Mouse (Mus musculus) kidney, postnatal 25 days (tissue): ENCODE measurements around the gene Ms4a1.
"Not testable (repeated sequence)": the region's sequence is repeated elsewhere in the genome, so short reads cannot be mapped to it uniquely, and the experiment has no call there.

Experiments used
- DNase-seq, 2 experiments: peaks; one replicate each; pipeline ENCODE4 v3.0.0; 2021; ENCODE audit warnings: mixed read lengths in 2 of 2

The Ms4a1 gene

GRCm38 (mm10) chr19:11266052-11266845 is at the start of gene Ms4a1:
Gene Ms4a1, minus strand, starts transcription at chr19:11266241.
- DNase-seq: no peak

GRCm38 (mm10) chr19:11314354-11314753 is 48.3 kb upstream of the Ms4a1 start, which contains the start of gene Ms4a14:
Gene Ms4a14, minus strand, starts transcription at chr19:11314454.
- DNase-seq: no peak

- no peak for DNase-seq
Observed at GRCm38 (mm10) chr19:11308888-11309287, 42.8 kb upstream of the Ms4a1 start.

GRCm38 (mm10) chr19:11299529-11299928 is 33.5 kb upstream of the Ms4a1 start:
- not testable (repeated sequence) for DNase-seq

- no peak for DNase-seq
Observed at GRCm38 (mm10) chr19:11298939-11299338, 32.9 kb upstream of the Ms4a1 start.

- not testable (repeated sequence) for DNase-seq
Observed at GRCm38 (mm10) chr19:11293616-11294015, 27.6 kb upstream of the Ms4a1 start.

GRCm38 (mm10) chr19:11292990-11293389 is 26.9 kb upstream of the Ms4a1 start:
- DNase-seq: no peak

- no peak for DNase-seq
Observed at GRCm38 (mm10) chr19:11283773-11284172, 17.7 kb upstream of the Ms4a1 start, which contains the start of gene Ms4a5. Gene Ms4a5, minus strand, starts transcription at chr19:11283873.

GRCm38 (mm10) chr19:11280223-11280622 is 14.2 kb upstream of the Ms4a1 start:
- DNase-seq: no peak

- DNase-seq: no peak
Observed at GRCm38 (mm10) chr19:11276431-11276830, 10.4 kb upstream of the Ms4a1 start.

- DNase-seq: no peak
Observed at GRCm38 (mm10) chr19:11266956-11267355, 915 bp upstream of the Ms4a1 start.

- DNase-seq: no peak
Observed at GRCm38 (mm10) chr19:11264602-11265185, 1.3 kb downstream of the Ms4a1 start.

- no peak for DNase-seq
Observed at GRCm38 (mm10) chr19:11263549-11263948, 2.5 kb downstream of the Ms4a1 start.

- DNase-seq: not testable (repeated sequence)
Observed at GRCm38 (mm10) chr19:11262932-11263331, 3.1 kb downstream of the Ms4a1 start.

GRCm38 (mm10) chr19:11261522-11261921 is 4.5 kb downstream of the Ms4a1 start:
- DNase-seq: no peak

- no peak for DNase-seq
Observed at GRCm38 (mm10) chr19:11244230-11244629, 21.8 kb downstream of the Ms4a1 start.

- no peak for DNase-seq
Observed at GRCm38 (mm10) chr19:11242560-11242959, 23.5 kb downstream of the Ms4a1 start.

- DNase-seq: no peak
Observed at GRCm38 (mm10) chr19:11235820-11236219, 30.2 kb downstream of the Ms4a1 start.

- no peak for DNase-seq
Observed at GRCm38 (mm10) chr19:11234921-11235735, 30.9 kb downstream of the Ms4a1 start.

- DNase-seq: no peak
Observed at GRCm38 (mm10) chr19:11234244-11234643, 31.8 kb downstream of the Ms4a1 start.

GRCm38 (mm10) chr19:11232348-11232747 is 33.7 kb downstream of the Ms4a1 start, which contains the start of gene Ms4a12:
Gene Ms4a12, minus strand, starts transcription at chr19:11232448.
- no peak for DNase-seq
